Mouse (Mus musculus) ES-E14 (cell line): ENCODE results near the gene Gm17018.

Experiments
- CHD2 ChIP-seq: IDR thresholded peaks from 2 replicates; pipeline ENCODE4 v1.6.1; 2014; ENCODE audit warnings: mild to moderate bottlenecking, low read depth, low read length, inconsistent platforms
- HCFC1 ChIP-seq: IDR thresholded peaks from 2 replicates; pipeline ENCODE4 v1.6.1; 2012; ENCODE audit warnings: low read length, inconsistent platforms, borderline replicate concordance; ENCODE audit not compliant: insufficient read depth
- ZC3H11A ChIP-seq: IDR thresholded peaks from 2 replicates; pipeline ENCODE4 v1.6.1; 2012; ENCODE audit warnings: low read depth, mild to moderate bottlenecking, inconsistent platforms, low read length, borderline replicate concordance

DNA sequence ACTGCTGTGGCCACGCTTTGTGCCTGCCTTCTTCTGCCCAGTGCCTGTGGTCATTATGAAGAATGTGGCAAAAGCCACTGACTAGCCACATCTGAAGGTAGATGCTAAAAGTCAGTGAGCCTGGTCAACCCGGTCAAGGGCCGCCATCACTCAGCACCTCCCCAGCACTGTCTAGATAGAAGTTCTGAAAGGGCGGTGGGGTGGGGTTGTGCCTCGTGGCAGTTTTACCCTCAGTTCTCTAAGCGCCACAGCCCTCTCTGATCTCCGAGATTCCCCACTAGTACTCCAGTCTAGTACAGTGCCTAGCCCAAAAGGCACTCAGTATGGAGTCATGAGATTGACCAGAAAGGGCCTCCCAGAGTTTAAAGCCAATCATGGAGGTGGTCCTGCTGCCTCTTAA lies 33.7 kb downstream of the Gm17018 start:
- TF ChIP-seq HCFC1: no peak
- TF ChIP-seq CHD2: no peak
- TF ChIP-seq ZC3H11A: no peak
